Mouse (Mus musculus) liver, embryonic 14.5 days (tissue): ENCODE measurements around the gene Sugp1.

Experiments used
- CTCF ChIP-seq: IDR thresholded peaks from 2 replicates; pipeline ENCODE4 v1.5.1; 2016; ENCODE audit warnings: antibody characterized with exemption, low read depth, control low read depth
- EP300 ChIP-seq: IDR thresholded peaks from 2 replicates; pipeline ENCODE4 v1.6.1; 2016; ENCODE audit warnings: antibody characterized with exemption, low read depth

GRCm38 (mm10) chr8:70057721-70058120, 15.1 kb downstream of the Sugp1 start:
- TF ChIP-seq CTCF (no peak), EP300 (no peak)
